Mouse (Mus musculus): Measurements from ENCODE around the gene Zyx. TPM values are rescaled to one million over a fixed set of nuclear protein-coding genes. Genes with fewer than 3 reads are reported as not detected.

The Zyx gene
- polyA plus RNA-seq, 1 experiment from 2014 or later: 113 TPM

DNA sequence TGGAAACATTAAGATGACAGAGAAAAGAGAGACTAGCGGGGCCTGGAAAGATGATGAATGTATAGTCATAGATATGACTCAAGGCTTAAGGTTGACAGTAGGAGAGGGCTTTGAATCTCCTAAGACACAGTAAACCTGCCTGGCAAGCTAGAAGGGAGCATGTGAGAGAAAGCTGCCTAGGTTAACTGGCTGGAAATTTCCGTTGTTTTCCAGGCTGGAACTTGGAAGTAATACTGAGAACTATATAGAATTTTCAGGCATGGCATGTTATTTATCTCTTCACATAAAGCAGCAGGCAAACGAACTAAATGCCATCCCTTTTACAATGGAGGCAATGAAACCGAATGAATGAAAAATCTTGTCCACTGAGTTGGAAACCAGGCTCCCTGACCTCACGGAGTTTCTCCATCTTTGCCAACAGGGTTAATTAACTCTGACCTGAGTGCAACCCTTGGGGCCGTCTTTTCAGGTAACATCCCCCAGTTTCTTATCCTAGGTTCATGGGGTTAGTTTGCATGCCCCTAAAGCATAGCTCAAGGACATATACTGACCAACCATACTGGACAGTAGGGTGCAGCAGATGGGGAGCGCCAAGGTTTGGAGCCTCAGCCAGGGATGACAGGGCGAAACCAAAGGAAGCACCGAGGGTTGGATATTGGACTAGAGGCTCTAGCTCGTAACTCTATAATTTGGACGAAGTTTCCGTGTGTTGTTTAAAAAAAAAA, 987 bp upstream of the Zyx start:
- Histone ChIP-seq H3K36me3 (ENCODE audit: control insufficient read depth, insufficient read depth, low read length) (no peaks in the 10 kb centered on the region), H3K9me3 (ENCODE audit: control insufficient read depth, low read length) (no peaks in the 10 kb centered on the region), H3K27me3 (replicated peaks; ENCODE audit: control insufficient read depth, insufficient read depth, low read length) (no peaks in the 10 kb centered on the region), H3K9ac (ENCODE audit: low read depth, low read length) (no peak overlapping the region), H3K4me3 (ENCODE audit: low read depth, low read length) (peak overlapping the region; percentile 80), H3K27ac (ENCODE audit: low read depth, low read length) (no peak overlapping the region), H3K4me2 (peak overlapping the region; percentile 90), H3K4me1 (replicated peaks; ENCODE audit: control insufficient read depth, insufficient read depth, low read length) (peaks cover 27% of the 10 kb centered on the region)
- DNase-seq (ENCODE audit: low spot score) (no peak), ATAC-seq (replicated peaks; ENCODE audit: low FRiP score) (no peak)
- WGBS: 41% methylated on average over 12 of the region's 12 CpGs

DNA sequence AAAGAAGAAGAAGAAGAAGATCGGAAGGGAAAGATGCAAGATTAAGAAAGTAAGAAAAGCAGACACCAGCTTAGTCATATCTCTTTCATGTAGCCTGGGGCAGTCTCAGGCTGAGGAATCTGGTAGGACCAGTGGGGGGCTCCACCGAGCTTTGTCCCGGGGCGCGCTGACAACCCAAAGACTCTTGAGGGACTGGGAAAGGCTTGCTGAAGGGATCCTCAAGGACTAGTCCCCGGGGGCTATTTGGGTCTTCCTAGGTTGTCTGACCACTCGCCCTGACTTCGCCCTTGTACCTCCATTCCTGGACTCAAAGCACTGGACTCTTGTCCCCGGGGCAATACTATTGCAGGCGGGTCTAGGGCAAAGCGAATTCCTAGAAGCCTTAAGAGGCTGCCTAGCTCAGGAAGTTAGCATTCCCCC, 414 bp upstream of the Zyx start:
- ATAC-seq (replicated peaks; ENCODE audit: low FRiP score) (peak; percentile 60), DNase-seq (ENCODE audit: low spot score) (peak; percentile 75)
- Histone ChIP-seq H3K36me3 (ENCODE audit: control insufficient read depth, insufficient read depth, low read length) (no peaks in the 10 kb centered on the region), H3K4me2 (peak overlapping the region; percentile 90), H3K27me3 (replicated peaks; ENCODE audit: control insufficient read depth, insufficient read depth, low read length) (no peaks in the 10 kb centered on the region), H3K4me3 (ENCODE audit: low read depth, low read length) (peak overlapping the region; percentile 80), H3K27ac (ENCODE audit: low read depth, low read length) (peak overlapping the region; percentile 80), H3K9ac (ENCODE audit: low read depth, low read length) (peak overlapping the region; percentile 79), H3K9me3 (ENCODE audit: control insufficient read depth, low read length) (no peaks in the 10 kb centered on the region), H3K4me1 (replicated peaks; ENCODE audit: control insufficient read depth, insufficient read depth, low read length) (peaks cover 33% of the 10 kb centered on the region)
- under 1% methylated on average over 11 of the region's 11 CpGs for WGBS

DNA sequence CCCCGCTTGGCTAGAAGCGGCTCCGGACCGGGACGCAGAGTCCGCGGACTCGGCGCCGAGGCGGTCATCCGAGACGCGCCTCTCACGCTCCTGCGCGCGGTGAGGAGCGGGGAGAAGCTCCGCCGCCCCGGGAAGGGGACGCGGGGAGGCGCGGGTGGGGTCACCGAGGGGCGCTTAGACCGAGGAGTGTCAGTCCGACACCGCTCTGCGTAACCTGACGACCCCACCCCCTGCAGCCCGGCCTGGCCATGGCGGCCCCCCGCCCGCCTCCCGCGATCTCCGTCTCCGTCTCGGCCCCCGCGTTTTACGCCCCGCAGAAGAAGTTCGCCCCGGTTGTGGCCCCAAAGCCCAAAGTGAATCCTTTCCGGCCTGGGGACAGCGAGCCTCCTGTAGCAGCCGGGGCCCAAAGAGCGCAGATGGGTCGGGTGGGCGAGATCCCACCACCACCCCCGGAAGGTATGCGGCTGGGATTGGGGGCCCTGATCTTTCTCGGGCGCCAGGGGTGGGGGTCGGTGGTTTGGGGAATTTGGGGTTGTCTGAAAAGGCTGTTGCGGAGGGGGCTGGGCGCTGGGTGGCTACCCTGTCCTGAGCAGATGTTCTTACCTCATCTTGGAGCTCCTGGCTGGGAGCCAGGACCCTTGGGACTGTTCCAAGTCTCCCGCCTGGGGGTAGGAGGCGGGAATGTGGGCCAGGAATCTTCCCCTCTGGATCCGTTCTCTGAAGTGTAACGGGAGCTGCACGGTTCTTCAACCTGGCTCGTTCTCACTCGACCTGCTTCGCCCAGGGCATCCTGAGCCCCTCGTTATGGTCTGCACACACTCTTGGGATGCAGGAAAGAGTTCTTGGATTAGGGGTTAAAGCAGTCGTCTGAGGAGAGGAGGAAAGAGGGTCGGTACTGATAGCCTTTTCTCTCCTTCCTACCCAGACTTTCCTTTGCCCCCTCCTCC, 864 bp downstream of the Zyx start:
- Histone ChIP-seq H3K27me3 (replicated peaks; ENCODE audit: control insufficient read depth, insufficient read depth, low read length) (no peaks in the 10 kb centered on the region), H3K4me3 (ENCODE audit: low read depth, low read length) (peak overlapping the region; percentile 80), H3K9ac (ENCODE audit: low read depth, low read length) (peak overlapping the region; percentile 79), H3K4me2 (peak overlapping the region; percentile 90), H3K4me1 (replicated peaks; ENCODE audit: control insufficient read depth, insufficient read depth, low read length) (peaks cover 45% of the 10 kb centered on the region), H3K27ac (ENCODE audit: low read depth, low read length) (peak overlapping the region; percentile 80), H3K9me3 (ENCODE audit: control insufficient read depth, low read length) (no peaks in the 10 kb centered on the region), H3K36me3 (ENCODE audit: control insufficient read depth, insufficient read depth, low read length) (no peaks in the 10 kb centered on the region)
- peak; percentile 63 for DNase-seq (ENCODE audit: low spot score)
- 1% methylated on average over 54 of the region's 72 CpGs for WGBS
- peak; percentile 28 for ATAC-seq (replicated peaks; ENCODE audit: low FRiP score)

DNA sequence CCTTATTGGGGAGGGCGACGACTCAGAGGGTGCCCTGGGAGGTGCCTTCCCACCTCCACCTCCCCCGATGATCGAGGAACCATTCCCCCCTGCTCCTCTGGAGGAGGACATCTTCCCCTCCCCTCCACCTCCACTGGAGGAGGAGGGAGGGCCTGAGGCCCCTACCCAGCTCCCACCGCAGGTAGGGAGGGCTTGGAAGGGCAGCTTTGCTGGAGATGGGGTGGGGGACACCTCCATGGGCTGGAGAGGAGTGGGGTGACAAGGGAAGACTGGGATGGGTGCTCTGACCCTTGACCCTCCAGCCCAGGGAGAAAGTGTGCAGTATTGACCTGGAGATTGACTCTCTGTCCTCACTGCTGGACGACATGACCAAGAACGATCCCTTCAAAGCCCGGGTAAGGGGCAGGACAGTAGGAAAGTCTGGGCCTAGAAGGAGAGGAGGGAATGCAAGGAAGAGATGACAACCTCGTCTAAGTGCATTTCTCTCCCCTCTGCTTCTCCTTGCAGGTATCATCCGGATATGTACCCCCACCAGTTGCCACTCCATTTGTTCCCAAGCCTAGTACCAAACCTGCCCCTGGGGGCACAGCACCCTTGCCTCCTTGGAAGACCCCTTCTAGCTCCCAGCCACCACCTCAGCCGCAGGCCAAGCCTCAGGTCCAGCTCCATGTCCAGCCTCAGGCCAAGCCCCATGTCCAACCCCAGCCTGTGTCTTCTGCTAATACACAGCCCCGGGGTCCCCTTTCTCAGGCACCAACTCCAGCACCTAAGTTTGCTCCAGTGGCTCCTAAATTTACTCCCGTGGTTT, 1.7 kb downstream of the Zyx start:
- Histone ChIP-seq H3K9me3 (ENCODE audit: control insufficient read depth, low read length) (no peaks in the 10 kb centered on the region), H3K27me3 (replicated peaks; ENCODE audit: control insufficient read depth, insufficient read depth, low read length) (no peaks in the 10 kb centered on the region), H3K36me3 (ENCODE audit: control insufficient read depth, insufficient read depth, low read length) (peaks cover 4% of the 10 kb centered on the region; the same call in 1 of the 2 replicates), H3K9ac (ENCODE audit: low read depth, low read length) (peak overlapping the region; percentile 79), H3K4me1 (replicated peaks; ENCODE audit: control insufficient read depth, insufficient read depth, low read length) (peaks cover 45% of the 10 kb centered on the region), H3K4me3 (ENCODE audit: low read depth, low read length) (peak overlapping the region; percentile 80), H3K27ac (ENCODE audit: low read depth, low read length) (peak overlapping the region; percentile 80), H3K4me2 (peak overlapping the region; percentile 90)
- no peak for ATAC-seq (replicated peaks; ENCODE audit: low FRiP score)
- 30% methylated on average over 13 of the region's 13 CpGs for WGBS
- DNase-seq (ENCODE audit: low spot score): no peak

DNA sequence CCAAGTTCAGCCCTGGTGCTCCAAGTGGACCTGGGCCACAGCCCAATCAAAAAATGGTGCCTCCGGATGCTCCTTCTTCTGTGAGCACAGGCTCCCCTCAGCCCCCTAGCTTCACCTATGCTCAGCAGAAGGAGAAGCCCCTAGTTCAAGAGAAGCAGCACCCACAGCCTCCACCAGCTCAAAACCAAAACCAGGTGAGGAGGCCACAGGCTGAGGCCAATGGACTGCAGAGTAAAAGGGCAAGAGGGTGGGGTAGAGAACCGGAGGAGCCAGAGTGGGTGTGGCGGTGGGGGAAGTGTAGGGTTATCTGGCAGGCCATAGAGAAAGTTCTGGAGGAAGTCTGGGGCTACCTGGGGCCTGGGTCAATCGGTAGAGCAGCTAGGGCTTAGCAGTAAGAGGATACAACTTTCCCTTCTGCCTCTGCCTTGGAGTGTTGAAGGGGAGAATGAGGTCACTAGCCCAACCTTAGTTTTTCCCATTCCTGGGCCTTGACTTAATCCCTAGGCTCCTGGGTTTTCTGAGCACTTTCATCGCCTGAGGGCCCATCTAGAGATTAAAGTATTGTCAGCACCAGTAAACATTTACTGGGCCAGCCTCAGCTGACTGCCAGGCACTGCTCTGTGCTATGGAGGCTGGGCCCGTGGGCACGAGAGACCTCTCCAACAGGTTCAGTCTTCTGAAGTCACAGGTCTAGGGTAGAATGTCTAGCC, 2.5 kb downstream of the Zyx start:
- Histone ChIP-seq H3K36me3 (ENCODE audit: control insufficient read depth, insufficient read depth, low read length) (peaks cover 12% of the 10 kb centered on the region), H3K9ac (ENCODE audit: low read depth, low read length) (peak overlapping the region; percentile 22; the same call in 1 of the 2 replicates), H3K4me2 (peak overlapping the region; percentile 90), H3K4me3 (ENCODE audit: low read depth, low read length) (peak overlapping the region; percentile 80), H3K9me3 (ENCODE audit: control insufficient read depth, low read length) (no peaks in the 10 kb centered on the region), H3K4me1 (replicated peaks; ENCODE audit: control insufficient read depth, insufficient read depth, low read length) (peaks cover 45% of the 10 kb centered on the region), H3K27me3 (replicated peaks; ENCODE audit: control insufficient read depth, insufficient read depth, low read length) (no peaks in the 10 kb centered on the region), H3K27ac (ENCODE audit: low read depth, low read length) (peak overlapping the region; percentile 66; the same call in 1 of the 2 replicates)
- 44% methylated on average over 7 of the region's 7 CpGs for WGBS
- no peak for ATAC-seq (replicated peaks; ENCODE audit: low FRiP score)
- DNase-seq (ENCODE audit: low spot score): no peak

DNA sequence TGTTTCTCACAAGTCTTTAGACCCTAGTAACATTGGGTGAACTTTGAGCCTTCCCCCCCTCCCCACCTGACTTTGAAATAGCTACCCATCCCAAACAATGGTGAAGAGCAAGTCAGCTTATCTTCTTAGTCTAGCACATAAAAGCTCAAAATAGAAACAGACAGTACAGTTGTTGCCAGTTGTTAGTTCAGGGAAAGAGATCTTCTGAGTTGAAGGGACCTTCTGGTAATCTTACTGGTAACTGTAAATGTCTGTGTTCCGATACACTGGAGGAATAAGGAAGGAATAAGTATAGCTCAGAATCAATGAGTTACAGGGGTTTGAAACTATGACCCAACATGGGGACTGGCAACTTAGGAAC, 3.0 kb downstream of the Zyx start:
- H3K36me3 ChIP-seq (ENCODE audit: control insufficient read depth, insufficient read depth, low read length): peaks cover 14% of the 10 kb centered on the region
- H3K27ac ChIP-seq (ENCODE audit: low read depth, low read length): peak overlapping the region; percentile 66; the same call in 1 of the 2 replicates
- WGBS: 50% methylated on average over 1 of the region's 1 CpGs
- H3K27me3 ChIP-seq (replicated peaks; ENCODE audit: control insufficient read depth, insufficient read depth, low read length): no peaks in the 10 kb centered on the region
- peak overlapping the region; percentile 90 for H3K4me2 ChIP-seq
- ATAC-seq (replicated peaks; ENCODE audit: low FRiP score) (no peak), DNase-seq (ENCODE audit: low spot score) (no peak)
- no peaks in the 10 kb centered on the region for H3K9me3 ChIP-seq (ENCODE audit: control insufficient read depth, low read length)
- peaks cover 45% of the 10 kb centered on the region for H3K4me1 ChIP-seq (replicated peaks; ENCODE audit: control insufficient read depth, insufficient read depth, low read length)
- peak overlapping the region; percentile 22; the same call in 1 of the 2 replicates for H3K9ac ChIP-seq (ENCODE audit: low read depth, low read length)
- H3K4me3 ChIP-seq (ENCODE audit: low read depth, low read length): peak overlapping the region; percentile 80; the same call in 1 of the 2 replicates

DNA sequence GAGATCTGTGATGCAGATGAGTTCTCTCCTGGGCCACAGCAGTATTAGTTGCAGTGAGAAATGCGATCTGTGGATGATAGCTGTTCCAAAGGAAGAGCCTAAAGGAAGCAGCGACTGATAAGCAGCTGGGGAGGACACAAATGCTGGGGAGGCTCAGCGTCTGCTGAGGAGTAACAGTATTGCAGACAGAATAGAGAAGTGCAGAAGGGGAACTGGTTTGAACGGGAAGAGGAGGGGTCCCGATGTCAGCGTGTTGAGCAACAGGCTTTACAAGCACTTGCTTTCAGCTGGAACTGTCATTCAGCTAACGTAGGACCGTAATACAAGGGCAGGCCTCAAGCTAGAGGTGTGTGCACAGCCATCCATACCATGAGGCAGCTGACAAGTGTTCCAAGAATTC, 3.8 kb downstream of the Zyx start:
- Histone ChIP-seq H3K4me2 (peak overlapping the region; percentile 90), H3K27me3 (replicated peaks; ENCODE audit: control insufficient read depth, insufficient read depth, low read length) (no peaks in the 10 kb centered on the region), H3K36me3 (ENCODE audit: control insufficient read depth, insufficient read depth, low read length) (peaks cover 19% of the 10 kb centered on the region), H3K27ac (ENCODE audit: low read depth, low read length) (peak overlapping the region; percentile 66), H3K4me1 (replicated peaks; ENCODE audit: control insufficient read depth, insufficient read depth, low read length) (peaks cover 48% of the 10 kb centered on the region), H3K9ac (ENCODE audit: low read depth, low read length) (no peak overlapping the region), H3K9me3 (ENCODE audit: control insufficient read depth, low read length) (no peaks in the 10 kb centered on the region), H3K4me3 (ENCODE audit: low read depth, low read length) (peak overlapping the region; percentile 10; the same call in 1 of the 2 replicates)
- DNase-seq (ENCODE audit: low spot score): no peak
- 27% methylated on average over 8 of the region's 8 CpGs for WGBS
- ATAC-seq (replicated peaks; ENCODE audit: low FRiP score): no peak

Data from liver, embryonic 11.5 days (tissue).